In the genomic region with DNA sequence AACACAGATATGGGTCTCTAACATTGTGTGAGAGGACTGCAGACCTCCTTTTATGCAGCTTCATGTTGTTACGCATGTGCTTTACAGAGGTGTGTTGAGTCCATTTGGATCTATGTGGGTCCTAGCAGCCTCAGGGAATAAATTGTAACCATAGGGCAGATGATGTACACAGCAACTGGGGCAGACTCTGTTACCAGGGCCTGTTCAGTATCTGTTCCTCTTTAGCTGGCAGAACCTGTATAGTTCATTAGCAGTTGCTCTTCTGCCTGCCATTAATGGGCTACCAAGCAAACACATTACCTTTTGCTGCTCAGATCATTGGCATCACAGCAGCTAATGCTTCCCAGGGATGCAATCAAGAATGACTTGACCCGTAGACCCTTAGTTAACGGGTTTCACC, we compare ENCODE assay signal across 18 mouse cellular contexts.
"Had no signal": no experiment of that assay in that cellular context is flagged by ENCODE, and none has a peak within 500 bp of the region (broad histone marks: within the 10 kb centered on the region; RNA-seq: fewer than 3 reads in every experiment).

No protein-coding gene starts in this region.

- DNase-seq: kidney, adult 2 months; kidney, postnatal 25 days; layer of hippocampus, adult 9-11 months; layer of hippocampus, postnatal 36 days; liver; liver, embryonic 13.5 days; liver, postnatal 0 days; right cerebral cortex, adult 18-20 months; right cerebral cortex, postnatal 25 days; thymus, adult 2 months; thymus, postnatal 25 days had no signal

- H3K27me3 ChIP-seq: limb, embryonic 12.5 days; liver, embryonic 13.5 days; lung, embryonic 15.5 days; megakaryocyte, embryonic 14.5 days; midbrain, embryonic 12.5 days; stomach, embryonic 15.5 days had no signal

- H3K4me3 ChIP-seq: limb, embryonic 12.5 days; liver, embryonic 13.5 days; lung, embryonic 15.5 days; megakaryocyte, embryonic 14.5 days; midbrain, embryonic 12.5 days; stomach, embryonic 15.5 days had no signal

- ATAC-seq: intestine, embryonic 16.5 days; liver, postnatal 0 days; midbrain, embryonic 16.5 days had no signal

- H3K4me1 ChIP-seq: lung, embryonic 15.5 days; midbrain, embryonic 12.5 days; stomach, embryonic 15.5 days had no signal

- H3K4me2 ChIP-seq: limb, embryonic 12.5 days; liver, embryonic 13.5 days; lung, embryonic 15.5 days; midbrain, embryonic 12.5 days; stomach, embryonic 15.5 days had no signal

- H3K27ac ChIP-seq: limb, embryonic 12.5 days; liver, embryonic 13.5 days; lung, embryonic 15.5 days; midbrain, embryonic 12.5 days; stomach, embryonic 15.5 days had no signal

- H3K9ac ChIP-seq: limb, embryonic 12.5 days; liver, embryonic 13.5 days; liver, postnatal 0 days; lung, embryonic 15.5 days; midbrain, embryonic 12.5 days; stomach, embryonic 15.5 days had no signal

- H3K36me3 ChIP-seq: limb, embryonic 12.5 days; liver, embryonic 13.5 days; lung, embryonic 15.5 days; midbrain, embryonic 12.5 days; stomach, embryonic 15.5 days had no signal

- H3K9me3 ChIP-seq: limb, embryonic 12.5 days; liver, embryonic 13.5 days; lung, embryonic 15.5 days; midbrain, embryonic 12.5 days; stomach, embryonic 15.5 days had no signal
